Mouse (Mus musculus) intestine, embryonic 16.5 days (tissue): ENCODE results near the gene Krtap8-1. TPM values are rescaled to one million over a fixed set of nuclear protein-coding genes. Genes with fewer than 3 reads are reported as not detected.

Experiments used
- ATAC-seq: fragments of 200-750 bp; cut with Nextera tagmentation; 2 replicates; pipeline ENCODE4 v1.8.0; 2017; ENCODE audit warnings: moderate TSS enrichment, moderate library complexity
- H3K27ac ChIP-seq: fragments of 300-500 bp; sonication (generic); 2 replicates; pipeline ENCODE4 v1.5.1; 2014; ENCODE audit warnings: mild to moderate bottlenecking, low read length
- H3K27me3 ChIP-seq: fragments of 300-500 bp; sonication (generic); replicated peaks from 2 replicates; pipeline ENCODE4 v1.6.1; 2014; ENCODE audit warnings: low read length, control low read depth, mixed read lengths; ENCODE audit not compliant: control insufficient read depth, insufficient read depth
- H3K36me3 ChIP-seq: fragments of 300-500 bp; sonication (generic); 2 replicates; pipeline ENCODE4 v1.6.1; 2014; ENCODE audit warnings: low read length, control low read depth; ENCODE audit not compliant: control insufficient read depth, insufficient read depth
- H3K4me1 ChIP-seq: fragments of 300-500 bp; sonication (generic); 2 replicates; pipeline ENCODE4 v1.6.1; 2014; ENCODE audit warnings: low read length, control low read depth, mixed read lengths; ENCODE audit not compliant: control insufficient read depth, insufficient read depth
- H3K4me2 ChIP-seq: fragments of 300-500 bp; sonication (generic); 2 replicates; pipeline ENCODE4 v1.6.1; 2014; ENCODE audit warnings: low read depth, low read length, control low read depth
- H3K4me3 ChIP-seq: fragments of 300-500 bp; sonication (generic); 2 replicates; pipeline ENCODE4 v1.5.1; 2014; ENCODE audit warnings: mild to moderate bottlenecking, low read length
- H3K9ac ChIP-seq: fragments of 300-500 bp; sonication (generic); 2 replicates; pipeline ENCODE4 v1.6.1; 2014; ENCODE audit warnings: low read depth, low read length
- H3K9me3 ChIP-seq: fragments of 300-500 bp; sonication (generic); 2 replicates; pipeline ENCODE4 v1.6.1; 2016; ENCODE audit warnings: low read length, control low read depth; ENCODE audit not compliant: control insufficient read depth
- WGBS: fragments of 180-500 bp; shearing (Covaris S2); extraction: QIAGEN DNeasy Blood & Tissue Kit; methylation state at CpG from one replicate; pipeline ENCODE4 v1.1.7; 2014; 5-methylcytosine and 5-hydroxymethylcytosine counted together
- polyA plus RNA-seq: library from polyadenylated mRNA; unstranded; fragments of >200 nt; fragmentation: Nextera tagmentation; extraction: Ambion mirVana; gene quantifications from 2 replicates; pipeline ENCODE4 v1.2.1, GENCODE M21; 2015

Gene Krtap8-1
- polyA plus RNA-seq, 1 experiment from 2014 or later, result not detected

GRCm38 (mm10) chr16:89508223-89508622 is 20.5 kb upstream of the Krtap8-1 start, which contains the start of gene Krtap7-1:
Gene Krtap7-1 (minus strand): TSS chr16:89508323.
- Histone ChIP-seq H3K27ac (no peak within 1 kb of the TSS), H3K9me3 (no peaks in the 10 kb centered on the region), H3K36me3 (no peaks in the 10 kb centered on the region), H3K27me3 (no peaks in the 10 kb centered on the region), H3K4me1 (no peaks in the 10 kb centered on the region), H3K4me3 (no peak within 1 kb of the TSS), H3K4me2 (no peak within 1 kb of the TSS), H3K9ac (no peak within 1 kb of the TSS)
- no peak for ATAC-seq
- 83% methylated on average over 4 of the region's 4 CpGs for WGBS

- Histone ChIP-seq H3K36me3 (no peaks in the 10 kb centered on the region), H3K4me3 (no peak overlapping the region), H3K4me2 (no peak overlapping the region), H3K27me3 (no peaks in the 10 kb centered on the region), H3K9ac (no peak overlapping the region), H3K4me1 (no peaks in the 10 kb centered on the region), H3K9me3 (no peaks in the 10 kb centered on the region), H3K27ac (no peak overlapping the region)
- ATAC-seq, result no peak
- WGBS, result 89% methylated on average over 2 of the region's 2 CpGs
Measured at GRCm38 (mm10) chr16:89503571-89503970, 15.8 kb upstream of the Krtap8-1 start.

GRCm38 (mm10) chr16:89501870-89502269 is 14.1 kb upstream of the Krtap8-1 start:
- no peaks in the 10 kb centered on the region for H3K27me3 ChIP-seq
- peak; percentile 63 for ATAC-seq
- H3K4me2 ChIP-seq, result no peak overlapping the region
- no peak overlapping the region for H3K9ac ChIP-seq
- no peak overlapping the region for H3K27ac ChIP-seq
- WGBS, result 57% methylated on average over 5 of the region's 5 CpGs
- no peaks in the 10 kb centered on the region for H3K4me1 ChIP-seq
- H3K36me3 ChIP-seq, result no peaks in the 10 kb centered on the region
- H3K4me3 ChIP-seq, result no peak overlapping the region
- H3K9me3 ChIP-seq, result no peaks in the 10 kb centered on the region

GRCm38 (mm10) chr16:89497002-89497401 is 9.2 kb upstream of the Krtap8-1 start:
- no peaks in the 10 kb centered on the region for H3K9me3 ChIP-seq
- no peak overlapping the region for H3K27ac ChIP-seq
- H3K4me1 ChIP-seq, result no peaks in the 10 kb centered on the region
- no peak overlapping the region for H3K4me2 ChIP-seq
- H3K9ac ChIP-seq, result no peak overlapping the region
- no peak overlapping the region for H3K4me3 ChIP-seq
- 92% methylated on average over 5 of the region's 5 CpGs for WGBS
- ATAC-seq, result no peak
- no peaks in the 10 kb centered on the region for H3K36me3 ChIP-seq
- no peaks in the 10 kb centered on the region for H3K27me3 ChIP-seq

- Histone ChIP-seq H3K9me3 (no peaks in the 10 kb centered on the region), H3K4me2 (no peak overlapping the region), H3K27ac (no peak overlapping the region), H3K4me3 (no peak overlapping the region), H3K4me1 (no peaks in the 10 kb centered on the region), H3K27me3 (no peaks in the 10 kb centered on the region), H3K36me3 (no peaks in the 10 kb centered on the region), H3K9ac (no peak overlapping the region)
- 79% methylated on average over 7 of the region's 7 CpGs for WGBS
- ATAC-seq, result no peak
Measured at GRCm38 (mm10) chr16:89495394-89496153, 7.8 kb upstream of the Krtap8-1 start.

GRCm38 (mm10) chr16:89477679-89478314 is 10.0 kb downstream of the Krtap8-1 start:
- H3K4me3 ChIP-seq, result no peak overlapping the region
- no peak overlapping the region for H3K27ac ChIP-seq
- no peak overlapping the region for H3K9ac ChIP-seq
- no peaks in the 10 kb centered on the region for H3K4me1 ChIP-seq
- H3K36me3 ChIP-seq, result no peaks in the 10 kb centered on the region
- no peak for ATAC-seq
- no peak overlapping the region for H3K4me2 ChIP-seq
- 86% methylated on average over 12 of the region's 12 CpGs for WGBS
- H3K27me3 ChIP-seq, result no peaks in the 10 kb centered on the region
- H3K9me3 ChIP-seq, result no peaks in the 10 kb centered on the region

GRCm38 (mm10) chr16:89461189-89461588 is 26.6 kb downstream of the Krtap8-1 start:
- H3K4me1 ChIP-seq, result no peaks in the 10 kb centered on the region
- no peak for ATAC-seq
- no peaks in the 10 kb centered on the region for H3K27me3 ChIP-seq
- no peak overlapping the region for H3K27ac ChIP-seq
- no peak overlapping the region for H3K4me2 ChIP-seq
- WGBS, result 60% methylated on average over 5 of the region's 5 CpGs
- H3K36me3 ChIP-seq, result no peaks in the 10 kb centered on the region
- no peak overlapping the region for H3K4me3 ChIP-seq
- no peak overlapping the region for H3K9ac ChIP-seq
- H3K9me3 ChIP-seq, result no peaks in the 10 kb centered on the region

Other genes starting within 250 kb of the Krtap8-1 start
- not detected in 2 replicates for gene Krtap21-1, start 84.1 kb downstream of the Krtap8-1 start, polyA plus RNA-seq
- gene Krtap6-2, start 67.8 kb downstream of the Krtap8-1 start, polyA plus RNA-seq, result not detected in 2 replicates
- gene Krtap7-1, start 20.4 kb upstream of the Krtap8-1 start, polyA plus RNA-seq, result not detected in 2 replicates
- not detected in 2 replicates for gene Krtap11-1, start 83.2 kb upstream of the Krtap8-1 start, polyA plus RNA-seq